Mouse (Mus musculus) CD4-positive, CD25-positive, alpha-beta regulatory T cell, adult 9 weeks (primary cell): Measurements from ENCODE around the gene Slc35d2. TPM values are rescaled to one million over a fixed set of nuclear protein-coding genes. Genes with fewer than 3 reads are reported as not detected.

Source experiments
- polyA plus RNA-seq: library from polyadenylated mRNA; unstranded; fragments of 100-300 nt; shearing (Covaris generic); gene quantifications from one replicate; pipeline ENCODE4 v1.2.1, GENCODE M21; 2017

Gene Slc35d2
- polyA plus RNA-seq, result 35.4 TPM

DNA sequence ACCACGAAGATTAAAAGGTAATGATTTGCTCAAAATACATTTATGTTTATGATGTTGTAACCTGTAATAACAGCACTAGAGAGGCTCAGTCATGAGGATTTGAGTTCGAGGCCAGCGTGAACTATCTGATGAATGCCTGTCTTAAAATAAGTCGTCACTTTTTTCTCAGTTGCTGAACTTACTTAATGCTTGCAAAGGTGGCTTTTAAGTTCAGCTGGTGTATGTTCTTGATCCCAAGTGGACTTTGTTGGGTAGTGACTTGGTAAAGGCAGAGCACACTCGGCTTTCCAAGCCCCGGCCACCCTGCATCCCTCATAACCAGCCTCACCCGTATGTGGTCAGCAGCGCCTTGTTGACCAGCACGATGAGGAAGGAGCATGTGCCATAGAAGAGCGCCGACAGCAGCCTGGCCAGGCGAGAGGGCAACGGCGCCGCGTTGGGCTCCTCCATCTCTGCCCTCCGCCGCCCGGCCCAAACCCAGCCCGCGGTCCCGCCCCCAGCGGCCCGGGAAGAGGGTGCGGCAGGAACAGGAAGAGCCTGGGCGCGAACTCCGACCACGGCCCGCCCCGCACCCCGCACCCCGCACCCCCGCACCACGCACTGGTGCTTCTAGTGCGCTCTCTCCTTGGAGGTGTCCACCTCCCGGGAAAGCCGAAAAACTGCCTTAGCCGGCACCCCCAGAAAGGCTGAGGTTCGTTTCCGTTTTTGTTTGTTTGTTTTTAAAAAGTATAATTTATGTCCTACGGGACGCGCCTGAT, at the start of gene Slc35d2:
Gene Slc35d2, minus strand, starts transcription at position 511 of the 758 bp plus-strand sequence.

DNA sequence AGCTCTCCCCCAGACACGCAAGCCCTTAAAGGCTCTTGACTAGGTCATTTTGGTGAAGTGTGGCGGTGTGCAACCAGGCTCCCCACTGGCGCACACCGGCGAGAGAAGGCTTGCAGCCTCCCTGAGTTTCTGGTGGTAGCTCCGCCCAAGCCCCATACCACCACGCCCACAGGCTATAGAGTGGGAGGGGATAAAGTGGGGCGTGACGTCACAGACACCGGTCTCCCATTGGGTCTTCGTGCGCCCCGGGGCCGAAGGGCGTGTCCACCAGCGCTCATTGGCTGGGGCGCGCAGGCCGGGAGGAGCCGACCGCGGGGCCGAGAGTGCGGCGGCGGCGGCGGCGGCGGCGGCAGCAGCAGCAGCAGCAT, 32.4 kb upstream of the Slc35d2 start, which contains the start of gene Habp4:
Gene Habp4, plus strand, starts transcription at position 277 of the 368 bp plus-strand sequence.

DNA sequence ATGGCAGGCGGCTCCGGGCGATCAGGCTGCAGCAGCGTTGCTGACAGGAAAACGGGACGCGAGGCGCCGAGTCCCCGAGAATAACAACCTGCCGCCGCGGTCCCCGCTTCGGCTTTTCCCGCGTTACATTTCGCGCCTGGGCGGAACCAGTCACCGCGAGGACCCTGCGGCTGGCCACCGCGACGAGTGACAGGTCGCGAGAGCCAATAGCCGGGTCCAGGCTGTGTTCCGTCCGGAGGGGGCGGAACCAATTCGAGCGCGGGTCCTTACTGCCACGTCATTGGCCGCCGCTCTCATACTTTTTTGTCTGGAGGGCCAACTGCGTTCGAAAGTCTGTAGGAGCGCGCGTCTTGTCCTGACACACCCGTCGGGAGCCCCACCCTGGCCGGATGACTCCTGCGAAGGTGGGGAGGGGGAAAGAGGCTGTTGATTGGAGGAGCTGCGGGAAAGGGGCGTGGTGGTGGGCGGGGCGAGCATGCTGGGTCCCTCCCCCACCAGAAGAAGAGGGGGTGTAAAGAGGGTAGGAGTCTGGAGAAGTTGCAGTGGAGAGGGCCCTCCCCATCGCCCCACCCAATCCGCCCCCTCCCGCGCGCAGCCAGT, 24.0 kb upstream of the Slc35d2 start, which contains the start of gene Zfp367:
Gene Zfp367, minus strand, starts transcription at position 120 of the 600 bp plus-strand sequence.

DNA sequence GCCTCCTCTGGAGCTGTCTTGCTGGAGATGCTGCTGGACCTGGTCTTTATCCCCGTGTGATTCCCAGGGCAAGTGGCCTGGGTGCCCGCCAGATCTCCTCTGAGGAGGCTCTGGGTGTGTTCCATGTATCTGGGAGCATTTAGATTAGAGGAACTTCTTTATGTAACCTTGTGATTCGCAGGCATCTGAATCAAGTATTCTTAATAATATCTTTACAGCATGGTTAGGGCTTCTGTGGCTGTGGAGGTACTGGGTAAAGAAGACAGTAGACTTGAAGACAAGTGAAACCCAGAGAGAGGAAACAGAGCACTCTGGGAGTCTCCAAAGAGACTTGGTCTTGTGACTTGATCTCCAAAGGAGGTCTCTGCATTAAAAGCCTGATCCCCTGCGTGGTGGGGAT, 40.0 kb downstream of the Slc35d2 start, which contains the start of gene Hsd17b3:
Gene Hsd17b3, minus strand, starts transcription at position 101 of the 400 bp plus-strand sequence.

Other genes with a start within 250 kb of the Slc35d2 start
- not detected for gene Hsd17b3, start 40.1 kb downstream of the Slc35d2 start, polyA plus RNA-seq
- gene Zfp367, start 23.8 kb upstream of the Slc35d2 start, polyA plus RNA-seq, result 7.8 TPM
- gene Habp4, start 32.5 kb upstream of the Slc35d2 start, polyA plus RNA-seq, result 2.0 TPM
- 11.4 TPM for gene Cdc14b, start 145.9 kb upstream of the Slc35d2 start, polyA plus RNA-seq
- gene Aaed1, start 183.3 kb upstream of the Slc35d2 start, polyA plus RNA-seq, result 5.5 TPM
- gene Ctsl, start 241.5 kb upstream of the Slc35d2 start, polyA plus RNA-seq, result 20.4 TPM